Mouse (Mus musculus) lung, postnatal 25 days (tissue): Measurements from ENCODE around the gene Zglp1.

ENCODE experiments used
- DNase-seq: peaks from one replicate; pipeline ENCODE4 v3.0.0; 2022; ENCODE audit warnings: low spot score

Zglp1 gene

GRCm38 (mm10) chr9:21026849-21027248 is 40.0 kb downstream of the Zglp1 start:
- DNase-seq = no peak

- DNase-seq = peak; percentile 87
These were observed 41.6 kb downstream of the Zglp1 start for GRCm38 (mm10) chr9:21025258-21025810.

- no peak for DNase-seq
These were observed 44.2 kb downstream of the Zglp1 start for GRCm38 (mm10) chr9:21022726-21023125.

- DNase-seq = no peak
These were observed 44.6 kb downstream of the Zglp1 start for GRCm38 (mm10) chr9:21022288-21022687.

GRCm38 (mm10) chr9:21021363-21021762 is 45.5 kb downstream of the Zglp1 start:
- DNase-seq = peak; percentile 66

GRCm38 (mm10) chr9:21018600-21018999 is 48.3 kb downstream of the Zglp1 start:
- no peak for DNase-seq

- DNase-seq = no peak
These were observed 49.7 kb downstream of the Zglp1 start for GRCm38 (mm10) chr9:21017177-21017575.

GRCm38 (mm10) chr9:21016331-21017176 is 50.3 kb downstream of the Zglp1 start:
- DNase-seq = no peak

- DNase-seq = peak; percentile 88
These were observed 51.2 kb downstream of the Zglp1 start, which contains the start of gene Icam1 for GRCm38 (mm10) chr9:21015571-21016130. TSS of gene Icam1 (plus strand) at chr9:21015985.

- peak; percentile 81 for DNase-seq
These were observed 52.0 kb downstream of the Zglp1 start for GRCm38 (mm10) chr9:21014691-21015570.
